Mouse (Mus musculus): ENCODE measurements around the gene 4930503B20Rik.
A peak's percentile ranks its signal among the peaks of the same experiment; 100 is the strongest.

Gene 4930503B20Rik

DNA sequence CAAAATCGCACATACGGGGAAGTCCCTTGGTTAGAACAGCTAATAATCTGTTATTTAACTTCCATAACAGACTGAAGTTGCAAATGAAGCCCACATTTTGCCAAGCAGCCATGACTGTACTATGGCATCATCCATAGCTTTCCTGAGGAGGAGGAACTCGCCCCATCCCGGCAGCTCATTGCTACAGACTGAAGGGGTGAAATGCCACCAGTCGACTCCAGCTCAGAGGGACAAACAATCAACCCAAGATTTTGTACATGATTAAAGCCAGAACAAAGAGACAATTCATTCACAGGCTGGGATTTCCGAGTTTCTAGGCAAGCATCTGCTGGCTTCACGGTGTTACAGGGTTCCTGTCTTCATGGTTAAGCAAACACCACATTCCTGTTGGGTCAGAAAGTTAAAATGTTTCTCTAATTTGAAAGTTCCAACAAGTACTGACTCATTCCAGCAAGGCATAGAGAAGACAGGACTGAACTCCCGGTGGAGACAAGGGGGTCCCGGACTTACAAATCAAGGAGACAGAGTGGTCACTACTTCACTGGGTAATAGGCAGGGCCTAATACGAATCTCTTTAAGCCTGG, 1.7 kb downstream of the 4930503B20Rik start:
- no peak for DNase-seq

DNA sequence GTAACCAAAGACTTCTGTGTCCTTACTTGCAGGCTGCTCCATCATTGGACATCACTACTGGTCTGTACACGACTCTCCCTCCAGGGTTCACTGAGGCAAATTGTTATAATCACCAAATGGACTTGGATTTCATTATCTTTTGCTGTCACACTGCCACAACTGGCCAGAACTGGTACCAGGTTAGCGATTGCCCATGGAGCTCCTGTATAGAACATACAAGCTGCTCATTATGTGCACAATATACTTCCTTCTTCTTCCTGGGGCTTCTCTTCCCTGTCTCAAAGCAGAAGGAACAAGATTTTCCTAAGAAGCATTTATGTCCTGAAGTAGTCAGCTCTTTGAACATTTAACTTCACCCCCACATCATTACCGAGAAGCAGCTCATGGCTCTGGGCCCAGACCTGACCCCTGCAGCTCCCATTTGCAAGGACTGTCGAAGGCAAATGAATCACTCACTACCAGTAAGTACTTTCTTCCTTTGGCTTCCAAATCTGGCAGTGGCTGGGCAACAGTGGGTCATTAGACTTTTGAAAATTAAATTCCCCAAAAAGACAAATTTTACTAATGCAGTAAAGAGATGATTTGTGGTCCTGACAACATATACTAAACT, 9.2 kb downstream of the 4930503B20Rik start:
- no peak for DNase-seq

DNA sequence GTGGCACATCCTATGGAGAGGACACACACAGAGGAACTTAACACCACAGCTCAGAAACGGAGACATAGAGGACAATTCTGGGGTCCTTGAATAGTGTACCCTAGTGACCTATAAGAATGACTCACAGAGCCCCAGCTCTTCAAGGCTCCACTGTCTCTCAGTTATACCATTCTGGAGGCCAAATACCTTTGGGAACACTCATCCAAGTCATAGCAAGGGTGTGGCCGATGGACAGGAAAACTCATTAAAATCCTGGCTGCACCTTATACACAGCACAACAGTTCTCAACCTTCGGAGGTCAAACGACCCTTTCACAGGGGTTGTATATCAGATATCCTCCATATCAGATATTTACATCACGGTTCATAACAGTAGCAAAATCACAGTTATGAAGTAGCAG, 18.6 kb downstream of the 4930503B20Rik start:
- DNase-seq = no peak

GRCm38 (mm10) chr3:146628227-146628982, 22.7 kb downstream of the 4930503B20Rik start:
- no peak for DNase-seq

DNA sequence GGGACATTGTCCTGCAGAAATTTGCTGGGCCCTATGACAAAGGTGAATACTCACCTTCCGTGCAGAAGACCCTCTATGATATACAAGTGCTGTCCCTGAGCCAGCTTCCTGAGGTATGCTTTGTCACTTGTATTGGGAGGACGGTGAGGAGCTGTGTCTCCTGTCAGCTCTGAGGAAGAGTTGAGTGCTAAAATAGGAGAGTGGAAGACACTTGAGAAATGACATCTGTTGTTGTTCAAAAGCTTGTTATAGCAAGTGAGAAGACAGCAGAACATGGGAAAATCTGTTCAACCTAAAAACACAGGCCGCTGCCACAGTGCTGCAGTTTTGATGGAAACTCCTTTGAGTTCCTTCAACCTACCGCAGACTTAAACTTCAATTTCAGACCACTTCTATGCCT, 25.4 kb downstream of the 4930503B20Rik start:
- DNase-seq = peak; percentile 40

DNA sequence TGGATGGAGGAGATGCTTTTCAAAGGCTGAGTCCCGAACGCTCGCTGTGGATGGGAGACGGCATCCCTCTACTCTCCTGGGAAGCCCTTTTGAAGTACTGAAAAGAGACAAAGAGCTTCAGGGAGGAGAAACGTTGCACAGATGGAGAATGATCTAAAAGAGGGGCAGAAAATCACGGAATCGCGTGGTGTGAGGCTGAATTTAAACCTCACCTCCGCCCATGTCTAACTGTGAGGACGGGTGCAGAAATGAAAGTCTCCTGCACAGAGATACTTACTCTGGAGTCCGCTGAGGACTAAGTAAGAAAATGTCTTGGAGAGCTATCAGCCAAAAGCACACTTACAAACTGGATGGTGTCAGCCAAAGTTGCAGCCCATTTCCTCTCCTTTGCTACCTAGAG, 29.2 kb downstream of the 4930503B20Rik start:
- DNase-seq = peak; percentile 77

DNA sequence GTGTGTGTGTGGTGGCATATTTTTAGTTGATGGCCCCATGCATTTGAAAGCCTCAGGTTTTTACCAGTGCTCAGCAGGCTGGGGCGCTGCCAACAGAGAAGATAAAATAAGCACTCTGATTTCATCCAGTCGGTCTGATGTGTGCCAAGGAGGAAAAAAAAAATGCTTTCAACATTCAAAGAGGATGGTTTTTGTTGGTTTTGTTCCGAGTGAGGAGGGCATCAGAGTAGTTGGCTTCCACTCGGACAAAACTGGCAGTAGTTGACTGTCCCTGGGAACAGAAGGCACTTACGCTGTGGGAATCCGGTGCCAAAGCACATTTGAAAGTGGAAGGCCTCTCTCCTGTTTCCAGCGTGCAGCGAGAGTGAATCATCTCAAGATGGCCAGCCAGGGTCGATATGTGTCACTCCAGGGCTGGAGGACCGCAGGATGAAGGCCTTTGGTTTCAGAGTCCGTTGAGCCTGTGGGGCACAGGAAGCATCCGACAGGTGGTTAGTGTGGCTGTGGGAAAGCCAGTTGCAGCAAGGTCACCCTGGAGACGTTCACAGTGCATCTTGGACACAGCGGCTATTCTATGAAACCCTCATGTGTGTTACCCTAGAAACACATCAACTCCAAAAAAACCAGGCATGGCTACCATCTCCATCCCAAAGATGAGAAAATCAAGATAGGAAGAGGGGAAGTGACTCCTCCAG, 30.4 kb downstream of the 4930503B20Rik start:
- peak; percentile 90 for DNase-seq

DNA sequence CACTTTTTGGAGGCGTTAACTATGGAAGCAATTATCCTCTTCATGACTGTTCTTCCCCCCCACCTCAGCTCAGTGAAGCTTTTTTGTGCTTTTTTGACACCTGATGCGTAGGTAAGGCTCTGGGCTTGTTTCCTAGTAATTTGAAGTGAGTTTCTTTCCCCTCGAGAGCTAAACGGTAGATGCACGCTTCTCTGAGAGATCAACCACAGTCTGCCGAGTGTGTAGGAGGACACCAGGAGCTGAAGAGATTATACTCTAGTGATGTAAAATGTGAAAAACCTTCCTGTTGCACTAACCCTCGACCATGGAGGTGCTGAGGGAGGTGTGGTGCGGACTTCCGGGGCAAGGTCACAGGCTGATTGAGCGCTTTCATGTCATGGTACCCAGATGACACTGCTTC, 31.0 kb downstream of the 4930503B20Rik start:
- peak; percentile 70 for DNase-seq

GRCm38 (mm10) chr3:146618357-146618756, 32.8 kb downstream of the 4930503B20Rik start:
- DNase-seq = no peak

DNA sequence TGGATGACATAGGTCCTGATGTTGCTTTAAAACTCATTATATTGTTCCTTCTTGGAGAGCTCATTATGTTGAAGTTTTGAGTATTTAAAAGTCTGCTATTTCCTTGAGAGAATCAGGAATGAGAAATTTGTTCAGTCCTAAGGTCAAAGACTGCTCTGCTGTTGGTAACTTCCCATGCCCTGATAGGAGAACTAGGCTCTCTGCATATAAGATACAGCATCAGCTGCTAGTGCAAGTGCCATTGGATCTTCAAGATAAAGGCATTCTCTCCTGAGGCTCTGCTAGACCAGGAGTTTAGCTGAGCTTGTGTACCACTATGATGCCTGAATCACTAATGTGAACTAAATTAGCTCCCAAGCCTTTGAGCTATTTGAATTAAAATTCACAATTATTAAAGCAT, 33.2 kb downstream of the 4930503B20Rik start:
- no peak for DNase-seq

DNA sequence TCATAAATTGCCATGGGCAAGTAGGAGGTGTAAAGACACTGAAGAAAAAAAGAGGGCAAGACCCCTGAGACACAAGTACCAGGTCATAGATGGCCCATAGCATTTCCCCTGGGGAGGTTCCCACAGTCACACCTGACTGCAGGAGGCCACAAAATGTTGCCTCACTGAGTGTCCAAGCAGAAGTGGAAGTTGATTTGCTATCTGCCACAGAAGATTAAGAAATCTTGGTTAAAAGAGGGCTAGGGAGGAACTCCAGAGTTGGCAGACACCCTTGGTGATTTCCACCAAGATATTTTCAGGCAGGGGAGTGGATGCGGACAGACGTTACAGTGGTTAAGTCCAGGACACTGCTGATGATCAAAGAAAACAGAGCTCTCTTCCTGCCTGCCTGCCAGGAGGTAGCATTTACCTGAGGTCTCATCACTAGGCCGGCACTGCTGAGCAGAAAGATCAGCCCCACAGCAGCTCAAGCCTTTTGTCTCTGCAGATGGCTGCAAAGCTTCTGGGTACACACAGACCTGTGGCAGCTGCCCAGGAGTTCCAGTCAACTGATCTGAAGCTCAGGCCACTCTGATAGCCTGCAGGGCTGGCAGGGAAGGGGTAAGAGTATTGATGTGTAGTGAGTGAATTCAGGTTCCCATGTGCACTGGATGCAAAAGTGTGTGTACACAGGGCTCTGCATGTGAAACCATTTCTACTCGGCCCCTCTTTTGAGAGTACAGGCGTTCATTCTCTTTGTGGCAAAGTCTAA, 34.4 kb downstream of the 4930503B20Rik start:
- DNase-seq = no peak

GRCm38 (mm10) chr3:146615496-146615895, 35.6 kb downstream of the 4930503B20Rik start, which contains the start of gene Dnase2b:
Gene Dnase2b (minus strand): TSS chr3:146615596.
- DNase-seq = no peak

DNA sequence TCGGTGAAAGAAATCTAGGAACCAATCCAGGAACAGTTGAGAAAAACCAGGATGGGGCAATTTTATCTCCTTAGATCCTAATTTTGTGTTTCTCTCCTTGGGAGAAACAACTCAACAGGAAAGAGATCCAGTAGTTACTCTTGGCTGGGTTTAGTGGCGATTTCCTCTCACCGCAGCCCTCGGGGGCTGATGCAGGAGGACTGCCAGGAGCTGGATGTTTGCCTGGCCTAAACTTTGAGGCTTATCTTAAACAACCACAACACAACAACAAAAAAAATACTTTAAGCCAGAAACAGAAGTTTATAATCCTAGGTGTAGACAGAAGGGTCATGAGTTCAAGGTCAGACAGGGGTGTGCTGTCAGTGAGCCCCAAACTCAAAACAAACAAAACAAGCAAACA, 39.3 kb downstream of the 4930503B20Rik start:
- DNase-seq = no peak

GRCm38 (mm10) chr3:146611261-146611660, 39.9 kb downstream of the 4930503B20Rik start:
- no peak for DNase-seq

DNA sequence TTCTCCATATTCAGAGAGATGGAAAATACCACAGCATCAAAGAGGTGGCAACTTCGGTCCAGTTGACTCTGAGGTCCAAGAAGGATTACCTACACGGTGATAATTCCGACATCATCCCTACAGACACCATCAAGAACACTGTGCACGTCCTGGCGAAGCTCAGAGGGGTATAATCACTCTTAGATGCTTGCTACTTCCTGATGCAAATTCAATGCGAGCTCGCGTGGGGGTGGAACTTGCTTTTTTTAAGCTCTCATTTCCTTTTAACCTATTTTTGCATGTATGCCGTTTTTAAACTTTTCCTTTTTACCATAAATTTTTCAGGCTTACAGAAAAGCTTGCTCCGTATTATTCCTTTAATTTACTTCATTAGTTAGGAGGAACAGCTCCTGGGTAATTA, 40.8 kb downstream of the 4930503B20Rik start:
- peak; percentile 73 for DNase-seq

GRCm38 (mm10) chr3:146607368-146607767, 43.7 kb downstream of the 4930503B20Rik start:
- peak; percentile 79 for DNase-seq

GRCm38 (mm10) chr3:146604647-146605046, 46.5 kb downstream of the 4930503B20Rik start:
- DNase-seq = no peak

DNA sequence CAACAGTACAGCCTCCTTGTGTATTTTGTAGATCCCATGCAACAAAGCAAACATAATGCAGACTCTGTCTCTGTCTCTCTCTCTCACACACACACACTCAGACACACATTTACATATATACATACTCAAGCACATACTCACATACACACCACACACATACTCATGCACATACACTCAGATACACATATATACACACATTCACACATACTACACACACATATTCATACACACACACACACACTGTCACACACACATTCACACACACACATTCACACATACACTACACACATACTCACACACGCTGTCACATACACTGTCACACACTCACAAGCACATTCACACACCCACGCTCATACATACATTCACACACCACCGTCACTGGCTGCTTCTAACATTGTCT, 48.6 kb downstream of the 4930503B20Rik start:
- DNase-seq = no peak

DNA sequence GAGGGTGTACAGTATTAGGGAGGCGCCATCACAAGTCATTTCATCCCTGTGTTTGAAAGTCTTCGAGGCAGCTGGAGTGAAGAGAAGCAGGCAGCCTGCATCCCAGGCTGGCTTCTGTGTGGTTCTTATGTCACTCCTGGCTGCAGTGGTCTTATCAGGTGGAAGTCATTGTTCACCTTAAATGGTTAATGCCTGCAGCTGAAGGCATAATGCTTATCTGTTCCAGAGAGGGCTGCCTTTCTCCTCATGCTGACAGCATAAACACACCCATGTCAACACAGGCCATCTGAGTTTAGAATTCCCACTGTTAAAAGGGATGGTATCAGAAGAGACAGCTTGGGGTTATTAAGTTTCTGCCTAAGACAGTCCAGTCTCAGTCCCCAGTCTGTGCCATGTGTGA, 49.9 kb downstream of the 4930503B20Rik start:
- DNase-seq = no peak

GRCm38 (mm10) chr3:146599198-146599900, 51.8 kb downstream of the 4930503B20Rik start:
- no peak for DNase-seq

DNA sequence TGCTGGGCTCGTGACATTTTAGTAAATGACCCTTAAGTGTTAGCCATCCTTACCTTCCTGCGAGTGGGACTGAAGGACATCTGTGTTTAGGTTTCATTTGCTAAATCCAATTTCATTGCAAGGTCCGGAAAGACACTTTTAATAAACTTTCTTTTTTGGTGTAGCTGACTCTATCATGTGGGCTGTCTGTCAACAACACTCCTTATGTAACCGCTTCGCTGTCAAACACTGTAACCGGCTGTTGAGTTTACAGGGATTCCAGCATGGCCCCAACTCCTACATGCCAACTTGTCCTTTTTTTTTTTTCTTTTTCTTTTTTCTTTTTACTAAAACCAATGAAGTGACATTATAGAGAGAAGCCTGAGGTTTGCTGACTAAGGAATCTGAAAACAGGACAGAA, 52.7 kb downstream of the 4930503B20Rik start:
- DNase-seq = peak; percentile 55

- no peak for DNase-seq
Measured at GRCm38 (mm10) chr3:146596864-146597263, 54.3 kb downstream of the 4930503B20Rik start.
